Mouse (Mus musculus) urinary bladder, postnatal 14 days (tissue): Measurements from ENCODE around the gene Olfr1208.

Experiments used
- DNase-seq: peaks from one replicate; pipeline ENCODE4 v3.0.0; 2021; ENCODE audit warnings: low spot score

Olfr1208 gene

GRCm38 (mm10) chr2:88902211-88902610 lies at the start of gene Olfr1208:
TSS of gene Olfr1208 (minus strand) at chr2:88902311.
- no peak for DNase-seq

- no peak for DNase-seq
Measured at GRCm38 (mm10) chr2:88938011-88938410, 35.9 kb upstream of the Olfr1208 start, which contains the start of gene Olfr1211. TSS of gene Olfr1211 (minus strand) at chr2:88938111.

- DNase-seq: no peak
Measured at GRCm38 (mm10) chr2:88915057-88915456, 12.9 kb upstream of the Olfr1208 start, which contains the start of gene Olfr1209. TSS of gene Olfr1209 (minus strand) at chr2:88915157.

GRCm38 (mm10) chr2:88862931-88863330 lies 39.2 kb downstream of the Olfr1208 start, which contains the start of gene Olfr1206:
TSS of gene Olfr1206 (plus strand) at chr2:88863231.
- DNase-seq: no peak

GRCm38 (mm10) chr2:88848992-88849391 lies 53.1 kb downstream of the Olfr1208 start, which contains the start of gene Olfr1204:
TSS of gene Olfr1204 (plus strand) at chr2:88849292.
- DNase-seq: no peak
